Mouse (Mus musculus) embryonic facial prominence, embryonic 12.5 days (tissue): ENCODE measurements around the gene Aatf. TPM values are rescaled to one million over a fixed set of nuclear protein-coding genes. Genes with fewer than 3 reads are reported as not detected.

ENCODE experiments used
- ATAC-seq: fragments of 200-750 bp; cut with Nextera tagmentation; 2 replicates; pipeline ENCODE4 v1.8.0; 2017; ENCODE audit not compliant: insufficient number of reproducible peaks, insufficient read depth, low FRiP score, low TSS enrichment
- H3K27ac ChIP-seq: fragments of 300-500 bp; sonication (generic); 2 replicates; pipeline ENCODE4 v1.5.1; 2016; ENCODE audit warnings: mild to moderate bottlenecking
- H3K27me3 ChIP-seq: fragments of 300-500 bp; sonication (generic); 2 replicates; pipeline ENCODE4 v1.6.1; 2016; ENCODE audit warnings: mild to moderate bottlenecking, moderate library complexity
- H3K36me3 ChIP-seq: fragments of 300-500 bp; sonication (generic); 2 replicates; pipeline ENCODE4 v1.6.1; 2016; ENCODE audit warnings: mild to moderate bottlenecking
- H3K4me1 ChIP-seq: fragments of 300-500 bp; sonication (generic); 2 replicates; pipeline ENCODE4 v1.6.1; 2016
- H3K4me2 ChIP-seq: fragments of 300-500 bp; sonication (generic); replicated peaks from 2 replicates; pipeline ENCODE4 v1.6.1; 2016; ENCODE audit warnings: mild to moderate bottlenecking, moderate library complexity
- H3K4me3 ChIP-seq: fragments of 300-500 bp; sonication (generic); 2 replicates; pipeline ENCODE4 v1.5.1; 2016; ENCODE audit warnings: mild to moderate bottlenecking
- H3K9ac ChIP-seq: fragments of 300-500 bp; sonication (generic); 2 replicates; pipeline ENCODE4 v1.6.1; 2016; ENCODE audit warnings: mild to moderate bottlenecking, moderate library complexity
- H3K9me3 ChIP-seq: fragments of 300-500 bp; sonication (generic); 2 replicates; pipeline ENCODE4 v1.6.1; 2016; ENCODE audit warnings: mild to moderate bottlenecking, moderate library complexity
- WGBS: fragments of 180-500 bp; shearing (Covaris S2); methylation state at CpG from one replicate; pipeline ENCODE4 v1.1.7; 2016; 5-methylcytosine and 5-hydroxymethylcytosine counted together
- polyA plus RNA-seq: library from polyadenylated mRNA; unstranded; fragments of >200 nt; fragmentation: Nextera tagmentation; extraction: Ambion mirVana; gene quantifications from 2 replicates; pipeline ENCODE4 v1.2.1, GENCODE M21; 2016

Aatf gene
- polyA plus RNA-seq, 1 experiment from 2014 or later, result 53.8 TPM

- Histone ChIP-seq H3K9ac (no peak overlapping the region), H3K27ac (no peak overlapping the region), H3K4me3 (no peak overlapping the region), H3K4me1 (peaks cover 12% of the 10 kb centered on the region), H3K9me3 (no peaks in the 10 kb centered on the region), H3K27me3 (no peaks in the 10 kb centered on the region), H3K36me3 (no peaks in the 10 kb centered on the region), H3K4me2 (no peak overlapping the region)
- no peak for ATAC-seq
- 91% methylated on average over 5 of the region's 5 CpGs for WGBS
Observed at GRCm38 (mm10) chr11:84426633-84426998, 86.7 kb downstream of the Aatf start.

GRCm38 (mm10) chr11:84425736-84426632, 87.3 kb downstream of the Aatf start:
- 60% methylated on average over 13 of the region's 13 CpGs for WGBS
- Histone ChIP-seq H3K27ac (no peak overlapping the region), H3K9ac (no peak overlapping the region), H3K4me3 (no peak overlapping the region), H3K9me3 (no peaks in the 10 kb centered on the region), H3K27me3 (no peaks in the 10 kb centered on the region), H3K4me2 (no peak overlapping the region), H3K4me1 (peaks cover 14% of the 10 kb centered on the region), H3K36me3 (no peaks in the 10 kb centered on the region; the same call in 1 of the 2 replicates)
- no peak for ATAC-seq

- WGBS, result 94% methylated on average over 6 of the region's 6 CpGs
- Histone ChIP-seq H3K4me1 (peaks cover 10% of the 10 kb centered on the region), H3K9ac (no peak overlapping the region), H3K27ac (no peak overlapping the region), H3K9me3 (no peaks in the 10 kb centered on the region), H3K27me3 (no peaks in the 10 kb centered on the region), H3K36me3 (no peaks in the 10 kb centered on the region; the same call in 1 of the 2 replicates), H3K4me2 (no peak overlapping the region), H3K4me3 (no peak overlapping the region)
- no peak for ATAC-seq
Observed at GRCm38 (mm10) chr11:84420779-84421178, 92.5 kb downstream of the Aatf start.

- no peak overlapping the region for H3K4me3 ChIP-seq
- no peak for ATAC-seq
- no peak overlapping the region; the same call in 1 of the 2 replicates for H3K9ac ChIP-seq
- peaks cover 18% of the 10 kb centered on the region for H3K4me1 ChIP-seq
- 60% methylated on average over 6 of the region's 6 CpGs for WGBS
- H3K36me3 ChIP-seq, result no peaks in the 10 kb centered on the region
- H3K4me2 ChIP-seq, result no peak overlapping the region
- no peaks in the 10 kb centered on the region for H3K27me3 ChIP-seq
- no peaks in the 10 kb centered on the region for H3K9me3 ChIP-seq
- no peak overlapping the region for H3K27ac ChIP-seq
Observed at GRCm38 (mm10) chr11:84413111-84413510, 100.2 kb downstream of the Aatf start.

- no peak overlapping the region for H3K27ac ChIP-seq
- H3K9me3 ChIP-seq, result no peaks in the 10 kb centered on the region
- H3K27me3 ChIP-seq, result no peaks in the 10 kb centered on the region
- H3K9ac ChIP-seq, result no peak overlapping the region; the same call in 1 of the 2 replicates
- no peak overlapping the region for H3K4me2 ChIP-seq
- peaks cover 18% of the 10 kb centered on the region for H3K4me1 ChIP-seq
- H3K36me3 ChIP-seq, result no peaks in the 10 kb centered on the region
- no peak for ATAC-seq
- no peak overlapping the region for H3K4me3 ChIP-seq
- 43% methylated on average over 12 of the region's 12 CpGs for WGBS
Observed at GRCm38 (mm10) chr11:84412201-84412934, 101.0 kb downstream of the Aatf start.

- Histone ChIP-seq H3K27ac (no peak overlapping the region), H3K36me3 (no peaks in the 10 kb centered on the region), H3K27me3 (no peaks in the 10 kb centered on the region), H3K4me2 (no peak overlapping the region), H3K4me3 (no peak overlapping the region), H3K4me1 (peaks cover 18% of the 10 kb centered on the region), H3K9me3 (no peaks in the 10 kb centered on the region), H3K9ac (no peak overlapping the region)
- no peak for ATAC-seq
- WGBS, result 71% methylated on average over 7 of the region's 7 CpGs
Observed at GRCm38 (mm10) chr11:84411642-84412018, 101.7 kb downstream of the Aatf start.

- H3K27me3 ChIP-seq, result no peaks in the 10 kb centered on the region
- 0 out of 2 replicates have a peak, but pooled peaks have one; percentile 56 for ATAC-seq
- no peaks in the 10 kb centered on the region for H3K36me3 ChIP-seq
- H3K4me2 ChIP-seq, result no peak overlapping the region
- peaks cover 18% of the 10 kb centered on the region for H3K4me1 ChIP-seq
- H3K9ac ChIP-seq, result no peak overlapping the region
- no peaks in the 10 kb centered on the region for H3K9me3 ChIP-seq
- H3K4me3 ChIP-seq, result no peak overlapping the region
- 73% methylated on average over 7 of the region's 7 CpGs for WGBS
- H3K27ac ChIP-seq, result no peak overlapping the region
Observed at GRCm38 (mm10) chr11:84410879-84411641, 102.3 kb downstream of the Aatf start.

- H3K9me3 ChIP-seq, result no peaks in the 10 kb centered on the region
- WGBS, result 56% methylated on average over 4 of the region's 4 CpGs
- no peak overlapping the region for H3K4me3 ChIP-seq
- no peaks in the 10 kb centered on the region for H3K27me3 ChIP-seq
- peaks cover 18% of the 10 kb centered on the region for H3K4me1 ChIP-seq
- ATAC-seq, result no peak
- no peak overlapping the region for H3K27ac ChIP-seq
- no peak overlapping the region for H3K9ac ChIP-seq
- no peak overlapping the region for H3K4me2 ChIP-seq
- no peaks in the 10 kb centered on the region for H3K36me3 ChIP-seq
Observed at GRCm38 (mm10) chr11:84410383-84410782, 102.9 kb downstream of the Aatf start.

- H3K4me2 ChIP-seq, result no peak overlapping the region
- H3K36me3 ChIP-seq, result no peaks in the 10 kb centered on the region
- ATAC-seq, result no peak
- WGBS, result 95% methylated on average over 4 of the region's 4 CpGs
- no peaks in the 10 kb centered on the region for H3K27me3 ChIP-seq
- no peak overlapping the region for H3K4me3 ChIP-seq
- H3K9me3 ChIP-seq, result no peaks in the 10 kb centered on the region
- no peak overlapping the region for H3K9ac ChIP-seq
- H3K4me1 ChIP-seq, result 0 out of 2 replicates have a peak, but pooled peaks cover 7% of the 10 kb centered on the region
- H3K27ac ChIP-seq, result no peak overlapping the region
Observed at GRCm38 (mm10) chr11:84406733-84407132, 106.6 kb downstream of the Aatf start.

- H3K36me3 ChIP-seq, result peaks cover 54% of the 10 kb centered on the region
- WGBS, result 77% methylated on average over 1 of the region's 1 CpGs
- H3K27me3 ChIP-seq, result no peaks in the 10 kb centered on the region
- no peak overlapping the region for H3K27ac ChIP-seq
- H3K9me3 ChIP-seq, result no peaks in the 10 kb centered on the region
- no peak overlapping the region for H3K4me2 ChIP-seq
- no peak overlapping the region for H3K4me3 ChIP-seq
- no peak overlapping the region for H3K9ac ChIP-seq
- no peak for ATAC-seq
- no peaks in the 10 kb centered on the region for H3K4me1 ChIP-seq
Observed at GRCm38 (mm10) chr11:84395010-84395409, 118.3 kb downstream of the Aatf start.

GRCm38 (mm10) chr11:84393571-84393970, 119.8 kb downstream of the Aatf start:
- Histone ChIP-seq H3K4me1 (no peaks in the 10 kb centered on the region), H3K9me3 (no peaks in the 10 kb centered on the region), H3K4me3 (no peak overlapping the region), H3K36me3 (peaks cover 53% of the 10 kb centered on the region), H3K27me3 (no peaks in the 10 kb centered on the region), H3K4me2 (no peak overlapping the region), H3K27ac (no peak overlapping the region), H3K9ac (no peak overlapping the region)
- ATAC-seq, result no peak
- 80% methylated on average over 7 of the region's 7 CpGs for WGBS
